Mouse (Mus musculus): Measurements from ENCODE around the gene St8sia2. TPM values are rescaled to one million over a fixed set of nuclear protein-coding genes. Genes with fewer than 3 reads are reported as not detected.

St8sia2 gene
- polyA plus RNA-seq (2015; fragmentation: Nextera tagmentation; extraction: Ambion mirVana) = 17.0 and 18.2 TPM in 2 replicates

- Histone ChIP-seq H3K9ac (peak within 1 kb of the TSS; percentile 79), H3K36me3 (no peaks in the 10 kb centered on the region), H3K27me3 (peaks cover 15% of the 10 kb centered on the region), H3K9me3 (no peaks in the 10 kb centered on the region), H3K27ac (peak within 1 kb of the TSS; percentile 82), H3K4me3 (peak within 1 kb of the TSS; percentile 84), H3K4me2 (peak within 1 kb of the TSS; percentile 90), H3K4me1 (peaks cover 23% of the 10 kb centered on the region)
- peak; percentile 67 for ATAC-seq (ENCODE audit: insufficient number of reproducible peaks, insufficient read depth, low FRiP score, low TSS enrichment, low read depth)
- under 1% methylated on average over 29 of the region's 42 CpGs for WGBS
Observed at GRCm38 (mm10) chr7:74013601-74014175, at the start of gene St8sia2. Gene St8sia2, minus strand, starts transcription at chr7:74013690.

GRCm38 (mm10) chr7:74061076-74061475 lies 47.6 kb upstream of the St8sia2 start:
- WGBS = 89% methylated on average over 6 of the region's 6 CpGs

GRCm38 (mm10) chr7:74060306-74060946 lies 46.9 kb upstream of the St8sia2 start:
- no peaks in the 10 kb centered on the region for H3K27me3 ChIP-seq
- H3K4me3 ChIP-seq = no peak overlapping the region
- 84% methylated on average over 3 of the region's 3 CpGs for WGBS
- H3K27ac ChIP-seq = no peak overlapping the region
- H3K9ac ChIP-seq = no peak overlapping the region
- peaks cover 11% of the 10 kb centered on the region; the same call in 1 of the 2 replicates for H3K4me1 ChIP-seq
- H3K9me3 ChIP-seq = no peaks in the 10 kb centered on the region
- no peaks in the 10 kb centered on the region for H3K36me3 ChIP-seq
- H3K4me2 ChIP-seq = no peak overlapping the region
- ATAC-seq (ENCODE audit: insufficient number of reproducible peaks, insufficient read depth, low FRiP score, low TSS enrichment, low read depth) = no peak

More at GRCm38 (mm10) chr7:74061076-74061475, 47.6 kb upstream of the St8sia2 start:
- no peak for ATAC-seq (ENCODE audit: insufficient number of reproducible peaks, insufficient read depth, low FRiP score, low TSS enrichment, low read depth)
- Histone ChIP-seq H3K9me3 (no peaks in the 10 kb centered on the region), H3K27ac (no peak overlapping the region), H3K36me3 (no peaks in the 10 kb centered on the region), H3K27me3 (no peaks in the 10 kb centered on the region), H3K4me3 (no peak overlapping the region), H3K9ac (no peak overlapping the region), H3K4me1 (peaks cover 18% of the 10 kb centered on the region; the same call in 1 of the 2 replicates), H3K4me2 (no peak overlapping the region)

GRCm38 (mm10) chr7:74059684-74060083 lies 46.2 kb upstream of the St8sia2 start:
- H3K4me3 ChIP-seq = no peak overlapping the region
- WGBS = 78% methylated on average over 3 of the region's 3 CpGs
- H3K4me2 ChIP-seq = no peak overlapping the region
- H3K27me3 ChIP-seq = no peaks in the 10 kb centered on the region
- ATAC-seq (ENCODE audit: insufficient number of reproducible peaks, insufficient read depth, low FRiP score, low TSS enrichment, low read depth) = no peak
- H3K9me3 ChIP-seq = no peaks in the 10 kb centered on the region
- no peak overlapping the region for H3K27ac ChIP-seq
- H3K9ac ChIP-seq = no peak overlapping the region
- peaks cover 6% of the 10 kb centered on the region; the same call in 1 of the 2 replicates for H3K4me1 ChIP-seq
- H3K36me3 ChIP-seq = no peaks in the 10 kb centered on the region

GRCm38 (mm10) chr7:74055753-74056152 lies 42.3 kb upstream of the St8sia2 start:
- no peak overlapping the region for H3K4me3 ChIP-seq

GRCm38 (mm10) chr7:74047591-74047990 lies 34.1 kb upstream of the St8sia2 start:
- no peaks in the 10 kb centered on the region for H3K4me1 ChIP-seq
- no peaks in the 10 kb centered on the region for H3K36me3 ChIP-seq
- WGBS = 78% methylated on average over 2 of the region's 2 CpGs
- H3K27me3 ChIP-seq = no peaks in the 10 kb centered on the region
- no peak overlapping the region for H3K4me3 ChIP-seq
- H3K27ac ChIP-seq = no peak overlapping the region
- no peak overlapping the region for H3K9ac ChIP-seq
- no peaks in the 10 kb centered on the region for H3K9me3 ChIP-seq
- H3K4me2 ChIP-seq = no peak overlapping the region
- no peak for ATAC-seq (ENCODE audit: insufficient number of reproducible peaks, insufficient read depth, low FRiP score, low TSS enrichment, low read depth)

More at GRCm38 (mm10) chr7:74055753-74056152, 42.3 kb upstream of the St8sia2 start:
- Histone ChIP-seq H3K9ac (no peak overlapping the region), H3K9me3 (no peaks in the 10 kb centered on the region), H3K27ac (no peak overlapping the region), H3K4me2 (no peak overlapping the region), H3K27me3 (no peaks in the 10 kb centered on the region), H3K36me3 (no peaks in the 10 kb centered on the region), H3K4me1 (no peaks in the 10 kb centered on the region)
- 92% methylated on average over 3 of the region's 3 CpGs for WGBS
- no peak for ATAC-seq (ENCODE audit: insufficient number of reproducible peaks, insufficient read depth, low FRiP score, low TSS enrichment, low read depth)

- no peaks in the 10 kb centered on the region for H3K36me3 ChIP-seq
Observed at GRCm38 (mm10) chr7:74045166-74045957, 31.9 kb upstream of the St8sia2 start.

GRCm38 (mm10) chr7:74043562-74044138 lies 30.2 kb upstream of the St8sia2 start:
- H3K9ac ChIP-seq = no peak overlapping the region
- H3K36me3 ChIP-seq = no peaks in the 10 kb centered on the region
- no peaks in the 10 kb centered on the region for H3K9me3 ChIP-seq
- H3K4me2 ChIP-seq = no peak overlapping the region
- H3K4me1 ChIP-seq = no peaks in the 10 kb centered on the region
- WGBS = 73% methylated on average over 13 of the region's 13 CpGs
- no peaks in the 10 kb centered on the region for H3K27me3 ChIP-seq
- no peak for ATAC-seq (ENCODE audit: insufficient number of reproducible peaks, insufficient read depth, low FRiP score, low TSS enrichment, low read depth)
- H3K4me3 ChIP-seq = no peak overlapping the region
- H3K27ac ChIP-seq = no peak overlapping the region

More at GRCm38 (mm10) chr7:74045166-74045957, 31.9 kb upstream of the St8sia2 start:
- H3K4me3 ChIP-seq = no peak overlapping the region
- H3K9me3 ChIP-seq = no peaks in the 10 kb centered on the region
- H3K27ac ChIP-seq = no peak overlapping the region
- H3K4me1 ChIP-seq = no peaks in the 10 kb centered on the region
- H3K4me2 ChIP-seq = no peak overlapping the region
- H3K9ac ChIP-seq = no peak overlapping the region
- WGBS = 73% methylated on average over 8 of the region's 8 CpGs
- no peaks in the 10 kb centered on the region for H3K27me3 ChIP-seq
- ATAC-seq (ENCODE audit: insufficient number of reproducible peaks, insufficient read depth, low FRiP score, low TSS enrichment, low read depth) = no peak

- H3K4me2 ChIP-seq = no peak overlapping the region
- H3K27ac ChIP-seq = no peak overlapping the region
- no peak for ATAC-seq (ENCODE audit: insufficient number of reproducible peaks, insufficient read depth, low FRiP score, low TSS enrichment, low read depth)
- H3K4me3 ChIP-seq = no peak overlapping the region
- H3K9ac ChIP-seq = no peak overlapping the region
- WGBS = 17% methylated on average over 5 of the region's 5 CpGs
- no peaks in the 10 kb centered on the region for H3K27me3 ChIP-seq
- H3K4me1 ChIP-seq = no peaks in the 10 kb centered on the region
- H3K36me3 ChIP-seq = no peaks in the 10 kb centered on the region
- H3K9me3 ChIP-seq = no peaks in the 10 kb centered on the region
Observed at GRCm38 (mm10) chr7:74025007-74025406, 11.5 kb upstream of the St8sia2 start.

- ATAC-seq (ENCODE audit: insufficient number of reproducible peaks, insufficient read depth, low FRiP score, low TSS enrichment, low read depth) = no peak
- Histone ChIP-seq H3K9ac (no peak overlapping the region), H3K36me3 (no peaks in the 10 kb centered on the region), H3K4me2 (no peak overlapping the region), H3K27ac (no peak overlapping the region), H3K4me1 (no peaks in the 10 kb centered on the region), H3K9me3 (no peaks in the 10 kb centered on the region), H3K4me3 (no peak overlapping the region), H3K27me3 (no peaks in the 10 kb centered on the region)
- WGBS = 70% methylated on average over 3 of the region's 3 CpGs
Observed at GRCm38 (mm10) chr7:74024171-74024570, 10.7 kb upstream of the St8sia2 start.

GRCm38 (mm10) chr7:74022571-74022970 lies 9.1 kb upstream of the St8sia2 start:
- ATAC-seq (ENCODE audit: insufficient number of reproducible peaks, insufficient read depth, low FRiP score, low TSS enrichment, low read depth) = no peak

More at GRCm38 (mm10) chr7:74022571-74022970, 9.1 kb upstream of the St8sia2 start:
- no peaks in the 10 kb centered on the region for H3K9me3 ChIP-seq
- no peak overlapping the region for H3K27ac ChIP-seq
- H3K4me2 ChIP-seq = no peak overlapping the region
- 78% methylated on average over 2 of the region's 2 CpGs for WGBS
- no peak overlapping the region for H3K4me3 ChIP-seq
- no peaks in the 10 kb centered on the region for H3K4me1 ChIP-seq
- no peaks in the 10 kb centered on the region for H3K36me3 ChIP-seq
- H3K9ac ChIP-seq = no peak overlapping the region
- no peaks in the 10 kb centered on the region for H3K27me3 ChIP-seq
